Mouse (Mus musculus) regulatory T cell (primary cell): ENCODE results near the gene Pdpn.

Source experiments
- in situ Hi-C: fragments of 300-600 bp; cut with MboI, MseI; formaldehyde crosslinking; loops from one replicate; pipeline ENCODE4 v1.15.1; 2025; ENCODE audit warnings: high pct_unique_total_duplicates

The Pdpn gene

GRCm38 (mm10) chr4:143241294-143241693, 58.1 kb downstream of the Pdpn start:
- in situ Hi-C loops = loop anchor here (5.0 kb wide), 2 partner anchors 134 to 214 kb away; no protein-coding TSS in a partner anchor

GRCm38 (mm10) chr4:143239615-143240201, 59.7 kb downstream of the Pdpn start:
- in situ Hi-C loops = loop anchor here (5.0 kb wide), 2 partner anchors 132 to 212 kb away; no protein-coding TSS in a partner anchor

- in situ Hi-C loops = no loop called here
Measured at GRCm38 (mm10) chr4:143239117-143239516, 60.2 kb downstream of the Pdpn start.

- in situ Hi-C loops = no loop called here
Measured at GRCm38 (mm10) chr4:143238241-143239031, 60.9 kb downstream of the Pdpn start.

- in situ Hi-C loops = no loop called here
Measured at GRCm38 (mm10) chr4:143231790-143232422, 67.5 kb downstream of the Pdpn start.

- in situ Hi-C loops = no loop called here
Measured at GRCm38 (mm10) chr4:143231110-143231509, 68.3 kb downstream of the Pdpn start.

- in situ Hi-C loops = no loop called here
Measured at GRCm38 (mm10) chr4:143227976-143228375, 71.4 kb downstream of the Pdpn start.

GRCm38 (mm10) chr4:143225886-143226285, 73.5 kb downstream of the Pdpn start:
- in situ Hi-C loops = no loop called here

GRCm38 (mm10) chr4:143219316-143219751, 80.0 kb downstream of the Pdpn start:
- in situ Hi-C loops = loop anchor here (10.0 kb wide), 2 partner anchors 65 to 195 kb away; partner anchors contain the start of gene Pramef8

- in situ Hi-C loops = loop anchor here (10.0 kb wide), 2 partner anchors 64 to 196 kb away; partner anchors contain the start of gene Pramef8
Measured at GRCm38 (mm10) chr4:143218858-143219257, 80.5 kb downstream of the Pdpn start.
